Mouse (Mus musculus): ENCODE measurements around the gene Emx1. TPM values are rescaled to one million over a fixed set of nuclear protein-coding genes. Genes with fewer than 3 reads are reported as not detected.

Emx1 gene
- polyA plus RNA-seq (2017; shearing (Covaris generic)), result not detected

GRCm38 (mm10) chr6:85187340-85188211 lies at the start of gene Emx1:
Gene Emx1, plus strand, starts transcription at chr6:85187438.

Other genes starting within 250 kb of the Emx1 start
- gene Exoc6b, start 117.9 kb upstream of the Emx1 start, polyA plus RNA-seq (2017; shearing (Covaris generic)), result 53.5 TPM
- gene Spr, start 49.7 kb upstream of the Emx1 start, polyA plus RNA-seq (2017; shearing (Covaris generic)), result 66.6 TPM
- gene Sfxn5, start 146.0 kb downstream of the Emx1 start, polyA plus RNA-seq (2017; shearing (Covaris generic)), result 1.5 TPM
- gene Rab11fip5, start 187.2 kb downstream of the Emx1 start, polyA plus RNA-seq (2017; shearing (Covaris generic)), result 0.52 TPM
- not detected for gene Noto, start 236.4 kb downstream of the Emx1 start, polyA plus RNA-seq (2017; shearing (Covaris generic))
- 60.0 TPM for gene Smyd5, start 244.6 kb downstream of the Emx1 start, polyA plus RNA-seq (2017; shearing (Covaris generic))

Measured in inflammation-experienced regulatory T-cells, adult 16 weeks (primary cell).